In the genomic region with DNA sequence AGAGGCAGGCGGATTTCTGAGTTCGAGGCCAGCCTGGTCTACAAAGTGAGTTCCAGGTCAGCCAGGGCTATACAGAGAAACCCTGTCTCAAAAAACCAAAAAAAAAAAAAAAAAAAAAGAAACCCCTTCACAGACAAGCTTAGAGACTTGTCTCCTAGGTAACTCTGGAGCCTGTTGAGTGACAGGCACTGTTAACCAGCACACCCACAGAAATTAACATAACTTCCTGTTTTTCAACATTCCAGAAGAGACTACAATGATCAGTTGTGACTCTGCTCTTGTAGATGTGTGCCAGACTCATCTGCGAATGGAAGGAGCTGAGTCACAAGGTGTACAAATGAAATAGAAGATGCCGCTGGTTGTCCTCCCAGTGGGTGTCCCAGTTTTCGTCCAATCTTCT, we compare ENCODE assay signal across 20 mouse cellular contexts. TPM values are rescaled to one million over a fixed set of nuclear protein-coding genes. Genes with fewer than 3 reads are reported as not detected.
A peak's percentile ranks its signal among the peaks of the same experiment; 100 is the strongest.
DNase-seq lines count a peak whose midpoint lies in the region; ATAC-seq lines count a peak whose summit lies in the region.
"Had no signal": no experiment of that assay in that cellular context is flagged by ENCODE, and none has a peak within 500 bp of the region (broad histone marks: within the 10 kb centered on the region; RNA-seq: fewer than 3 reads in every experiment).

No protein-coding gene starts in this region.

- ATAC-seq in megakaryocyte, adult 5-6 weeks (ENCODE audit: poor library complexity, severe bottlenecking): peak; percentile 71
- ATAC-seq: forebrain, embryonic 15.5 days had no signal

- DNase-seq in 416B (ENCODE audit: low read depth) (peak; percentile 79), ES-CJ7 (ENCODE audit: low read depth, low spot score) (peak; percentile 53), ZHBTc4 (ENCODE audit: low read depth, low spot score) (peak; percentile 70)
- no peak for DNase-seq in thymus, postnatal 25 days
- no peak for DNase-seq in gastrocnemius, postnatal 10 days
- DNase-seq in adrenal gland, postnatal 10 days: no peak
- no peak for DNase-seq in left cerebral cortex, adult 9 months (ENCODE audit: low spot score in 2 of 2)
- DNase-seq: adrenal gland, postnatal 36 days; cerebellum, adult 11-12 months; cerebellum, postnatal 10 days; embryo, embryonic 11 days; gastrocnemius, postnatal 14 days; heart, adult 18-20 months; kidney, adult 2 months; layer of hippocampus, adult 9-11 months; left cerebral cortex, postnatal 4 days; lung, embryonic 14.5 days; lung, postnatal 36 days had no signal

RNA-seq across cellular contexts. Expression of gene Caprin1, which starts 44.9 kb away (rescaled TPM):
- total RNA-seq in megakaryocyte, adult 5-6 weeks (2015): 209 and 211 TPM in 2 replicates
- 242 and 276 TPM in 2 replicates for total RNA-seq in megakaryocyte, adult 5-6 weeks (2017)
- total RNA-seq in gastrocnemius, postnatal 10 days (2021): 100 to 1,000 TPM; 202 to 209 TPM
- 100 to 1,000 TPM; 354 to 414 TPM for total RNA-seq in adrenal gland, postnatal 10 days (2021)

Comparison
In these comparisons a context has a peak if more than half of its experiments do, and no peak if none do; other contexts are left out.
1. DNase-seq: peak in 416B (single experiment), ES-CJ7 (single experiment) and ZHBTc4 (single experiment); none in thymus, postnatal 25 days (single experiment), gastrocnemius, postnatal 10 days (single experiment), adrenal gland, postnatal 10 days (single experiment) and left cerebral cortex, adult 9 months (0 of 2).